Mouse (Mus musculus): ENCODE measurements around the gene Shank2. TPM values are rescaled to one million over a fixed set of nuclear protein-coding genes. Genes with fewer than 3 reads are reported as not detected.

The Shank2 gene
- total RNA-seq, 1 experiment = 0.94 TPM

- H3K36me3 ChIP-seq (ENCODE audit: control insufficient read depth, insufficient read depth, low read length, poor library complexity, severe bottlenecking) = no peaks in the 10 kb centered on the region
- no peaks in the 10 kb centered on the region for H3K9me3 ChIP-seq (ENCODE audit: control insufficient read depth, insufficient read depth, low read depth, low read length)
- H3K9ac ChIP-seq (ENCODE audit: insufficient read depth, low read depth, low read length, poor library complexity, severe bottlenecking) = no peak overlapping the region
- in situ Hi-C loops (cut with MboI; ENCODE audit: low sequenced_read_pairs in 2 of 2, unreplicated experiment in 2 of 2) = no loop called here
- no peak overlapping the region for H3K4me3 ChIP-seq (ENCODE audit: insufficient read depth in 1 of 2, low read depth in 1 of 2, low read length in 2 of 2, poor library complexity in 1 of 2, severe bottlenecking in 1 of 2)
- DNase-seq (ENCODE audit: low read depth, low spot score) = no peak
- H3K4me1 ChIP-seq (ENCODE audit: control insufficient read depth in 2 of 2, insufficient read depth in 2 of 2, low read length in 2 of 2, poor library complexity in 1 of 2) = no peaks in the 10 kb centered on the region
- TF ChIP-seq CHD2 (IDR thresholded peaks at IDR 0.05; ENCODE audit: low read depth, low read length) (no peak), ZNF384 (IDR thresholded peaks at IDR 0.05; ENCODE audit: low read depth, low read length) (no peak), ZC3H11A (IDR thresholded peaks at IDR 0.05; ENCODE audit: borderline replicate concordance, low read depth, low read length) (no peak), MAFK (IDR thresholded peaks at IDR 0.05; ENCODE audit: insufficient read depth, low read depth, low read length) (no peak), HCFC1 (IDR thresholded peaks at IDR 0.05; ENCODE audit: borderline replicate concordance, insufficient read depth, low read length) (no peak)
- H3K27ac ChIP-seq (ENCODE audit: insufficient read depth, low read depth, low read length, poor library complexity, severe bottlenecking) = no peak overlapping the region
Measured at GRCm38 (mm10) chr7:144133388-144133998, 131.8 kb downstream of the Shank2 start.

- Histone ChIP-seq H3K27ac (ENCODE audit: insufficient read depth, low read depth, low read length, poor library complexity, severe bottlenecking) (no peak overlapping the region), H3K9ac (ENCODE audit: insufficient read depth, low read depth, low read length, poor library complexity, severe bottlenecking) (no peak overlapping the region), H3K9me3 (ENCODE audit: control insufficient read depth, insufficient read depth, low read depth, low read length) (no peaks in the 10 kb centered on the region), H3K4me3 (ENCODE audit: insufficient read depth in 1 of 2, low read depth in 1 of 2, low read length in 2 of 2, poor library complexity in 1 of 2, severe bottlenecking in 1 of 2) (no peak overlapping the region), H3K36me3 (ENCODE audit: control insufficient read depth, insufficient read depth, low read length, poor library complexity, severe bottlenecking) (no peaks in the 10 kb centered on the region), H3K4me1 (ENCODE audit: control insufficient read depth in 2 of 2, insufficient read depth in 2 of 2, low read length in 2 of 2, poor library complexity in 1 of 2) (no peaks in the 10 kb centered on the region)
- TF ChIP-seq ZNF384 (IDR thresholded peaks at IDR 0.05; ENCODE audit: low read depth, low read length) = no peak
- no peak for TF ChIP-seq HCFC1 (IDR thresholded peaks at IDR 0.05; ENCODE audit: borderline replicate concordance, insufficient read depth, low read length)
- no peak for TF ChIP-seq CHD2 (IDR thresholded peaks at IDR 0.05; ENCODE audit: low read depth, low read length)
- TF ChIP-seq ZC3H11A (IDR thresholded peaks at IDR 0.05; ENCODE audit: borderline replicate concordance, low read depth, low read length) = no peak
- no peak for DNase-seq (ENCODE audit: low read depth, low spot score)
- in situ Hi-C loops (cut with MboI; ENCODE audit: low sequenced_read_pairs in 2 of 2, unreplicated experiment in 2 of 2) = no loop called here
Measured at GRCm38 (mm10) chr7:144134699-144135098, 133.0 kb downstream of the Shank2 start.

GRCm38 (mm10) chr7:144137827-144138226 lies 136.1 kb downstream of the Shank2 start:
- Histone ChIP-seq H3K36me3 (ENCODE audit: control insufficient read depth, insufficient read depth, low read length, poor library complexity, severe bottlenecking) (no peaks in the 10 kb centered on the region), H3K9me3 (ENCODE audit: control insufficient read depth, insufficient read depth, low read depth, low read length) (no peaks in the 10 kb centered on the region), H3K4me3 (ENCODE audit: insufficient read depth in 1 of 2, low read depth in 1 of 2, low read length in 2 of 2, poor library complexity in 1 of 2, severe bottlenecking in 1 of 2) (no peak overlapping the region), H3K9ac (ENCODE audit: insufficient read depth, low read depth, low read length, poor library complexity, severe bottlenecking) (no peak overlapping the region), H3K4me1 (ENCODE audit: control insufficient read depth in 2 of 2, insufficient read depth in 2 of 2, low read length in 2 of 2, poor library complexity in 1 of 2) (no peaks in the 10 kb centered on the region), H3K27ac (ENCODE audit: insufficient read depth, low read depth, low read length, poor library complexity, severe bottlenecking) (no peak overlapping the region)
- TF ChIP-seq CHD2 (IDR thresholded peaks at IDR 0.05; ENCODE audit: low read depth, low read length) = no peak
- TF ChIP-seq HCFC1 (IDR thresholded peaks at IDR 0.05; ENCODE audit: borderline replicate concordance, insufficient read depth, low read length) = no peak
- no peak for TF ChIP-seq ZC3H11A (IDR thresholded peaks at IDR 0.05; ENCODE audit: borderline replicate concordance, low read depth, low read length)
- TF ChIP-seq MAFK (IDR thresholded peaks at IDR 0.05; ENCODE audit: insufficient read depth, low read depth, low read length) = no peak
- TF ChIP-seq ZNF384 (IDR thresholded peaks at IDR 0.05; ENCODE audit: low read depth, low read length) = no peak
- no peak for DNase-seq (ENCODE audit: low read depth, low spot score)
- in situ Hi-C loops (cut with MboI; ENCODE audit: low sequenced_read_pairs in 2 of 2, unreplicated experiment in 2 of 2) = no loop called here

GRCm38 (mm10) chr7:144138476-144138875 lies 136.7 kb downstream of the Shank2 start:
- no peak overlapping the region for H3K27ac ChIP-seq (ENCODE audit: insufficient read depth, low read depth, low read length, poor library complexity, severe bottlenecking)
- no peaks in the 10 kb centered on the region for H3K4me1 ChIP-seq (ENCODE audit: control insufficient read depth in 2 of 2, insufficient read depth in 2 of 2, low read length in 2 of 2, poor library complexity in 1 of 2)
- no peaks in the 10 kb centered on the region for H3K9me3 ChIP-seq (ENCODE audit: control insufficient read depth, insufficient read depth, low read depth, low read length)
- no peak for DNase-seq (ENCODE audit: low read depth, low spot score)
- in situ Hi-C loops (cut with MboI; ENCODE audit: low sequenced_read_pairs in 2 of 2, unreplicated experiment in 2 of 2) = no loop called here
- no peak overlapping the region for H3K4me3 ChIP-seq (ENCODE audit: insufficient read depth in 1 of 2, low read depth in 1 of 2, low read length in 2 of 2, poor library complexity in 1 of 2, severe bottlenecking in 1 of 2)
- no peaks in the 10 kb centered on the region for H3K36me3 ChIP-seq (ENCODE audit: control insufficient read depth, insufficient read depth, low read length, poor library complexity, severe bottlenecking)
- TF ChIP-seq ZC3H11A (IDR thresholded peaks at IDR 0.05; ENCODE audit: borderline replicate concordance, low read depth, low read length) (no peak), HCFC1 (IDR thresholded peaks at IDR 0.05; ENCODE audit: borderline replicate concordance, insufficient read depth, low read length) (no peak), CHD2 (IDR thresholded peaks at IDR 0.05; ENCODE audit: low read depth, low read length) (no peak), MAFK (IDR thresholded peaks at IDR 0.05; ENCODE audit: insufficient read depth, low read depth, low read length) (no peak), ZNF384 (IDR thresholded peaks at IDR 0.05; ENCODE audit: low read depth, low read length) (no peak)
- no peak overlapping the region for H3K9ac ChIP-seq (ENCODE audit: insufficient read depth, low read depth, low read length, poor library complexity, severe bottlenecking)

GRCm38 (mm10) chr7:144139691-144140090 lies 138.0 kb downstream of the Shank2 start:
- Histone ChIP-seq H3K4me1 (ENCODE audit: control insufficient read depth in 2 of 2, insufficient read depth in 2 of 2, low read length in 2 of 2, poor library complexity in 1 of 2) (no peaks in the 10 kb centered on the region), H3K4me3 (ENCODE audit: insufficient read depth in 1 of 2, low read depth in 1 of 2, low read length in 2 of 2, poor library complexity in 1 of 2, severe bottlenecking in 1 of 2) (no peak overlapping the region), H3K9ac (ENCODE audit: insufficient read depth, low read depth, low read length, poor library complexity, severe bottlenecking) (no peak overlapping the region), H3K9me3 (ENCODE audit: control insufficient read depth, insufficient read depth, low read depth, low read length) (no peaks in the 10 kb centered on the region), H3K36me3 (ENCODE audit: control insufficient read depth, insufficient read depth, low read length, poor library complexity, severe bottlenecking) (no peaks in the 10 kb centered on the region), H3K27ac (ENCODE audit: insufficient read depth, low read depth, low read length, poor library complexity, severe bottlenecking) (no peak overlapping the region)
- in situ Hi-C loops (cut with MboI; ENCODE audit: low sequenced_read_pairs in 2 of 2, unreplicated experiment in 2 of 2) = no loop called here
- TF ChIP-seq HCFC1 (IDR thresholded peaks at IDR 0.05; ENCODE audit: borderline replicate concordance, insufficient read depth, low read length) (no peak), ZNF384 (IDR thresholded peaks at IDR 0.05; ENCODE audit: low read depth, low read length) (no peak), ZC3H11A (IDR thresholded peaks at IDR 0.05; ENCODE audit: borderline replicate concordance, low read depth, low read length) (no peak), CHD2 (IDR thresholded peaks at IDR 0.05; ENCODE audit: low read depth, low read length) (no peak), MAFK (IDR thresholded peaks at IDR 0.05; ENCODE audit: insufficient read depth, low read depth, low read length) (no peak)
- no peak for DNase-seq (ENCODE audit: low read depth, low spot score)
